Mouse (Mus musculus): ENCODE measurements at regions not wholly inside any gene's neighbourhood (a gene's known extent, or its start where the extent isn't known, plus 50 kb on each side); places are given as distances from the start of the nearest gene placed in this dataset.

DNA sequence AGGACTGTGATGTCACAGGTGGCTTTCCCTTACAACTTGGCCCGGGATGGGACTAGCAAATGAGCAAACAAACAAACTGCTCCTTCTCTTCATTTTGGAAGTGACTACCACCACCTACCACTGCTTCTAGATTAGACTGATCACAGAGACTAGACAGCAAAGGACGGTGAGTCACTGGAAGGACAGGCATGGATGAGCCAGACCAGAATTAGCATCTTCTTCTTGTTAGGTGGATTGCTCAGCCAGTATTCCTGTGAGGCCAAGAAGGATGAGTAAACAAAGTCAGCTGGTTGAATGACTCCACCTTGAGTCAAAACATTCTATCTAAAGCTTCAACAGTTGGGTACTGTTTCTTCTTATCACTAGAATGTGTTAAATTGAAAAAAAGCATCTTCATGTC lies 385.1 kb upstream of the Mon1b start:
- ATAC-seq (ENCODE audit: low TSS enrichment), result peak; percentile 74

DNA sequence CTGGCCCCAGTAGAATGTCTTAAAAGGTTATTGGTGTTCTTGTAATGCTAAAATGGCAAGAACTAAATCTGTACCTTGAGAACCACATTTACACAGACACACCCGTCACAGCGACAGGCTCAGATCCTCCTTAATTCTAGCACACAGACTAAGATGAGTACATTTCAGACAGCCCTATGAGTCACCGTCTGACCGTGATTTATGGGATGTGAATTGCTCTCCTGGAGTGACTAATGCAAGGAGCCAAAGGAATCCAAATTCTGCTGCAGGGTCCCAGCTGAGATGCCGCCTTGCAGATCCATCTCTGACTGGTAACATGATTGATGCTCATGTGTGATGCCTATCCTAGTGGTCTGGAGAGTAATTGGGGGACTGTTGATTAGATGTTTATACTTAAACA lies 381.3 kb upstream of the Mon1b start:
- ATAC-seq (ENCODE audit: low TSS enrichment), result peak; percentile 94

DNA sequence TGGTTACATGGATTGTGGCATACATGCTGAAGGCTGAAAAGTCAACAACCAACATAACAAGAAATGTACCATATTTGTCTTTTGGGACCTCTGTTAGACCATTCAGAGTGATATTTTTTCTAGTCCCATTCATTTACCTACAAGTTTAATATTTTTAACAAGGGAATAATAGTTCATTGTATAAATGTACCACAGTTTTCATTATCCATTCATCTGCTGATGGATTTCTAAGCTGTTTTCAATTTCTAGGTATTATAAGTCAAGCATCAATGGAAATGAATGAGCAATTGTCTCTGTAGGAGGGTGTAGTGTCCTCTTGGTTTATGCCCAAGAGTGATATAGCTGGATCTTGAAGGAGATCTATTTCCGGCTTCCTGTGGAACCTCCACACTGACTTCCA lies 375.9 kb upstream of the Mon1b start:
- no peak for ATAC-seq (ENCODE audit: low TSS enrichment)

DNA sequence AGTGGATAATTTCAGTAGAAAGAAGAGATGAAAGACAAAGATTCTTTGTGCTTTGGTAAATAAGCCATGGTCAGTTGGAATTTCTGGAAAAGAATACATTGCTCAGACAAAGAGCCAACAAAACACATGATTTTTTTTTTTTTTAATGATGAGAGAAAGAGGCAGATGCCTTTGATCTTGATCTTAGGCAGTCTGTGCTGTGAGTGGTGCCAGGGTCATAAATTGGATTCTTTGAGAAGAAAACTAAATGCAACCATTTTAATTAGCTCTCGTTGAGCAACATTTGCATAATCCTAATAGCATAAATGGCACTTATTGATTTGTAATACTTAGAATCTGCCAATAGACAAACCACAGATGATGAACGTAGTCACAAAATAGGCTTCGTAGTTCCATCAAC lies 372.1 kb upstream of the Mon1b start:
- no peak for ATAC-seq (ENCODE audit: low TSS enrichment)

DNA sequence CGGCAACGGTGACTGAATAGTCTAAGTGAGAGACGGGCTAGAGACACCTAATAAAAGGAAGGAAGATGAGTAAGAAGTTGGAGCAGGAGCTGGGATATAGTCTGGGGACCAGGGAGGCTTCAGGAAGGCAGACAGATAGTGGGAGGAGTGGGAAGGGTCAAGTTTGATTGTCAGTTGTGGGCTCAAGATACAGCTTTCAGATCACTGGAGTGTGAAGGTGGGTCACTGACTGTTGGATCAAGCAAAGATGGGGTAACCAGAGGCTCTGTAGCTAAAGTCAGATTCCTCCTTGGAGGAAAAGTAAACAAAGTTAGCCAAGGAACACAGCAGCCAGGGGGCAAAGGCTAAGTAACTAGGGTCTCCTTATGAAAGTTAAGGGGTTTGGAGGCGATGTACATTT lies 364.1 kb upstream of the Mon1b start:
- no peak for ATAC-seq (ENCODE audit: low TSS enrichment)

DNA sequence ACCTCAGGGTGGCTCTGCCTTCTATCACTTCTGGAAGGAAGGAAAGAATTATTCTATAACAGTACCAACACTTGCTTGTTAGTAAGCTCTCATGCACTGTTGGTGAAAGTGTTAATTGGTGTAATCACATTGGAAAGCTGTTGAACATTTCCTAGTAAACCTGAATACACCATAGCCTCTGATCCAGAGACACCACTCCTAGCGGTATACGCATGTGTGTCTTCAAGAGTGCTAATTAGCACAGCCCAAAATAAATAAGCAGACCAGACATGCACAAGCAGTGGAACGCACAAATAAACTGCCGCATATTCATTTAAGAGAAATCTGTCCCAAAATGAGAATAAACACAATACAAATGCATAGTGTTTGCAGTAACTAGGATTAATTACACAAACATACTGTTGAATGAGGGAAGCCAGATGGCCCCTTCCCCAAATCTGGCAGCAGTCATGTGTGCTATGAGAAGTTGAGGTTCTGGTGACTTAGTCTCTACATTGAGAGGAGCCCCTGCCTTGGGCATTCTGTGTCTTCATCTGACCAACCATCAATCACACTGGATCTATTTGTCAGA lies 335.0 kb upstream of the Mon1b start:
- ATAC-seq (ENCODE audit: low TSS enrichment), result no peak

DNA sequence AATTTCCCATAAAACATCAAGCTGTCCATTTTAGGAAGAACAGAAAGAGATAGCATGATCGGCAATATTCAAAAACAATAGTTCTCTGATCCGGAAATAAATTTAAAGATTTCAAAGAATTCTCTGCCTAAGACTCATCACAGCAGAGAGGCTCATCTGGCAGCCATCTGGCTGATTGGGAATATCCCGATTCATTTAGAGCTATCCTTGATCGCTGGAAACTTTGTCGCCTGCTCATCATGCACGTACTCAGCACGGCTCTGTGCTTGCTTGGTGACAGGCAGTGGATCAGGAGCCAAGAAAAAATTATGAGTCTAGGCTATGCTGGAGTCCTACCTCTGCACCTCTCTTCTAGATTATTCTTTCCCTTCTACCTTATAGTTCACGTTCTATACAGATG lies 332.0 kb upstream of the Mon1b start:
- 0 out of 2 replicates have a peak, but pooled peaks have one; percentile 31 for ATAC-seq (ENCODE audit: low TSS enrichment)

DNA sequence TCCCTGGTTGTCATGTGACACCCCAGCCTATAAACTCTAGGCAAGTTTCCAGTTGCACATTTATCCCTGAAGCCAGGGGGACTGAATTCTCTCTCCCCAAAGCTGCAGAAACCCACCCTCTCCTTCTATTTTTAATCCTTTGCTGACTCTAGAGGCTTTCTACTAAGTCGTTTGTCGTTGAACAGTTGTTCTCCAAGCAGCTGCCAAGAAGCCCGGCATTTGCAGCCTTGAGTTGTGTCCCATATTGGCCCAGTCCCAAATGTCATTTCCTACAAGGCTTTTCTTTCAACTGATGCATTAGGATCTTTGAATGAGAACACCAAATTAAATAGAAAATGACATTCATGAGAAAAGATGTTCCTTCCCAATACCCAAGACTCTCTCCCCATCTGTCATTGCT lies 318.2 kb upstream of the Mon1b start:
- no peak for ATAC-seq (ENCODE audit: low TSS enrichment)

DNA sequence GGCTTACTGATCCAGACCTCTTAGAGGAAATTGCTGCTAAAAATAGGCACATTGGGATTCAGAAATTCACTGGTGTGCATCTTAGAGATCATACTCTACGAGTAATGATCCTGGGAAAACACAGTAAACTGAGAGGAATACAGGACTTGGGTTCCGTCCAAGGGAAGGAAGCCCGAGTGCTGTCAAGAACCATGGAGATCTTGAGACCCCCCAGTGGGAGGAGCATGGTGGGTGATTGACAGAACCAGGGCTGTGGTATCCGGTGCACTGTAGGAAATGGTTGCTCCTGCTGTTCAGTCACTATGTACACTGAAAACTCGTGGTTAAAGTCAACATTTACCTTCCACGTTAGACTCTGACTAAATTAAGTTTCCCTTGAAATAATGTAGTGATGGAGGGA lies 303.8 kb upstream of the Mon1b start:
- ATAC-seq (ENCODE audit: low TSS enrichment), result no peak

DNA sequence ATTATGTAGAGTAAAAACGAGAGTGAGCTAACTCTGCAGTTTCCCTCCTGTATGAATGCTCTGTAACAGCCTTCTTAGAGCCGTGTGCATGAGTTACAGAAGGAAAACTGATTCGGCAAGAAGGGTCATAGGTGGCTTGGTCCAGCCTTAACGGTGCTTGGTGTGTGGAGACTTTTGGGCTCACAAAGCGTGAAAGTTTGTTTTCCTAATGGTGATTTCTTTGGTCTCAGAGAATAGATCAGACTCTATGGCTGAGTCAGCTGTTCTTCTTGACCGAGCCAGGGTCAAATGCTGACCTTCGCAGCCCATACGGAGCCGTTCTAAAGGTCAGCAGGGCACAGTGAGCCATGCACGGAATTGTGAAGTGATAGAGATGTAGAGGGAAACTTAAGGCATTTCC lies 294.1 kb upstream of the Mon1b start:
- ATAC-seq (ENCODE audit: low TSS enrichment), result no peak

DNA sequence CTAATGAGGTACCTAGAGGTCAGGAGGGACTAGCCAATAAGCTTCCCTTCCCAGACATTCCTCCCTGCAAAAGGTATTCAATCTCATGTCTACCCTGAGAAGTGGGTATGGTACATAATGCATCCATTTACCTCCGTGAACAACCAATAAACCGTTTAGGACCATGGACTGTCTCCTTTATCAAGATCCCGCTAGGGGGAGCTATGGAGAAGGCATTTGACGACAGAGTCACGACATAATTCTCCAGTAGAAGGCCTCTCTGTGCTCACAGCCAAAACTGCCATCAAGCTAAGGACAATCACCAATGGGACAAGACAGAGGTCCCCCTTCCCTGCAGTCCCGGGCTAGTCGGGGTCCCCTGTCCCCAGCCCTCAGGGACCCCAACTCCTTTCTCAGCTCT lies 273.5 kb upstream of the Mon1b start:
- ATAC-seq (ENCODE audit: low TSS enrichment), result no peak

DNA sequence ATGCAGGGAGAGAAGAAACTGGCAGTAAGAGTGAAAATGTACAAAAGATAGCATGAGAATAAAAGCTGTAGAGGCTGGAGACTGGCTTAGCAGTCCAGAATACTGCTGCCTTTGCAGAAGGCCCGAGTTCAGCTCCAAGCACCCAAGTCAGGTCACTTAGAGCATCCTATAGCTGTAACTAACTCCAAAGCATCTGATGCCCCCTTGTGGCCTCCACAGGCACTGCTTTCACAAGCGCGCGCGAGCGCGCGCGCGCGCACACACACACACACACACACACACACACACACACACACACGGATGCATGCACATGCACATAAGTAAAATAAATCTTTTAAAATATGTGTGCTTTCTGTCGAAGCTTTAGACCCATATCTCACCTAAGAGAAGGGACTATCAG lies 271.2 kb upstream of the Mon1b start:
- no peak for ATAC-seq (ENCODE audit: low TSS enrichment)

DNA sequence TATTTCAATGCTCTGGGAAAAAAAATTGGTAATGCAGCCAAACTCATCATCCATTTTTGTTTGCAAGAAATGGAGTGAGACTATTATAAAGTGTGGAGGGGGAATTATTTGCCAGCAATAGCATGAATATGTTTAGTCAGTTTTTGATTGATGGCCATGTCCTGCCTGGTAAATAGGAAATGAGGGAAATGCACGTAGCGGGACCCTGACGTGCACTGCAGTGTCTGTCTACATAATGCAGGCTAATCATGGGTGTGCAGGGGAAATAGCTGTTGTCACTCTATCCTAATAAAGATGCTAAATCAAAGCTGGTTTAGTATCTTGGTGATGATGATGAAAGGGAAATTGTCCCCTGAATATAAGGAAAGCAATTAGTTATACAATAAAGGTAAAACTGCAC lies 251.9 kb upstream of the Mon1b start:
- no peak for ATAC-seq (ENCODE audit: low TSS enrichment)

DNA sequence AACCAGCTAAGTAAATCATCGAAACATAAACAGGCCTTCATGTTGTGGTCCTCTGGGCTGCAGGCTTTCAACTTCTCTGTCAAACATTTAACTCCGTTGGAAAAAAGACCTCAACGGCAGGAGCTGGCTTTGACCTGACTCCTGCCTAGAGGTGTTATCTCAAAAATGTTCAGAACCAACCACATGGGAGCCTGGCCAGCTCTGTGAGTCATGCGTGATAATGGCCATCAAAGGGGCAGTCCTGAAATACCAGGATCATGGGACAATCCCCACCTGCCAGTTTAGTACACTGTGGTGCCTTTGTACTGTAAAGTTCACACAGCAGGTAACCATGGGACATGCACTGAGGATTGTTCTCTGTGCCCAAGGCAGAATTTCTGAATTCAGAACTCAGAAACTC lies 251.4 kb upstream of the Mon1b start:
- no peak for ATAC-seq (ENCODE audit: low TSS enrichment)

DNA sequence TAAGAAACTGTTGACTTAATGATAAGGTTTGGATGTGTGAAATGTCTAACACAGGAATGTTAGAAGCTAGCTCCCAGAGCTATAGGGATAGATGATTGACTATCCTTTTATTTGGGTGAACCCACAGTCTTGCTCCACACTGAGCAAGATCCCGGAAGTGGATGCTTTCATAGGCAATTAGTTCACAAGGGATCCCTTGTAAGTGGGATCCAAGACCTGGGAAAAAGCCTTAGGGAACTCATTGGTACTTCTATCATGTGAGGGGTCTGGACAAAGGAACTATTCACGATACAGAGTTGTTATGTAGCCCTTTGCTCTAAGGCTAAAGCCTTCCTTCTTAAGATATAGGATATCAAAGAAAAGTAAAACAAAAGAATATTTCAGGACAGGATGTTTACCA lies 245.9 kb upstream of the Mon1b start:
- no peak for ATAC-seq (ENCODE audit: low TSS enrichment)

DNA sequence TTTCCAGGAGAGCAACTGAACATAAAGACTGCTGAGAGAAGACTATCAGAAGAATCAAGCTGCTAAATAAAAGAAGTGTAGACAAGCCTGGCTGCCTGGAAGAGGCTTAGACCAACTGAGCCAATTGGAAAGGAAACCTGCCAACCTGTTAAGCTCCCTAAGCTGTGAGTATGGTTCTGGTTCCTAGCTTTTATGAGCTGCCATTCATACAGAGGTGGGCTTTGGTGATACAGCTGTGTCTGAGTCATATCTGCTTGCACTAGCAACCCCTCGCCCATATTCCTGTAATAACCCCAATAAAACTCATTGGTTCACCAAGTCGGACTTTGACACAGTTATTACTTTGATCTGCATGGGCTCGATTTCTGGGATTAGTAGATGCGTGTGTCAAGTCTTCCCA lies 245.3 kb upstream of the Mon1b start:
- ATAC-seq (ENCODE audit: low TSS enrichment), result no peak

DNA sequence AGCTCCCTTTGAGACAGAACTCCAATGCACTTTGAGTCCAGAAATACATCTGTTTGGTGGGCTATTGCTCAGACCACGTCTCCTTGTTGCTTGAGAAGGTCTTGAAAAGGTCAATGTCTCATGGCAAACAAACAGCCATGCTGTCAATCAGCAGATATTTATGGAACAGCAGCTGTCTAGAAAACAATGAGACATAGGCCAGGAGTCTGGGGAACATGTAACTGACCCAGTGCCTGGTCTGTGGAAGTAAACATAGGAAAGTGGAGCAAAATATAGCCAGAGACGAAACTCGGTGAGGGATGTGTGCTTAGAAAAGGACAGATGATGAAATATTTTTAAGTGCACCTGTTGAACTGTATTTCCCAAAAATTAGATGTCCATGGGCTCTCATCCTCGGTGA lies 241.1 kb upstream of the Mon1b start:
- ATAC-seq (ENCODE audit: low TSS enrichment), result no peak

DNA sequence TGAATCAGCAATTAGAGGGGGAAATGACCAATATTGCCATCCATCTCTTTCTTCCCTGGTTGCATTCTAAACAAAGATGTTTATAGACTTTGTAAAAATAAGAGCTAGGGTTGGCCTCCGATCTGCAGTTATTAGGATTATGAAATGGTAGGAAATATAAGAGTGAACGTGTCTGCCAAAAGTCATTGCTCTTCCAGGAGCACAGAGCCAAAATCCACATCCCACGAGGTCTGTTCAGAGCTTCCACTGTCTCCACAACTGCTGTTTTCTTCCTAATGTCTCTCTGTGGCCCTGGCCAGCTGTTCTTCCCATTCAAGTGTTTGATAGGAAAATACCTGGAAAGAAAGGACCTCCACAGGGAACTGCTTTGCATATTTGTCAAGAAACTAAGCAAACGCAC lies 230.2 kb upstream of the Mon1b start:
- ATAC-seq (ENCODE audit: low TSS enrichment), result no peak

DNA sequence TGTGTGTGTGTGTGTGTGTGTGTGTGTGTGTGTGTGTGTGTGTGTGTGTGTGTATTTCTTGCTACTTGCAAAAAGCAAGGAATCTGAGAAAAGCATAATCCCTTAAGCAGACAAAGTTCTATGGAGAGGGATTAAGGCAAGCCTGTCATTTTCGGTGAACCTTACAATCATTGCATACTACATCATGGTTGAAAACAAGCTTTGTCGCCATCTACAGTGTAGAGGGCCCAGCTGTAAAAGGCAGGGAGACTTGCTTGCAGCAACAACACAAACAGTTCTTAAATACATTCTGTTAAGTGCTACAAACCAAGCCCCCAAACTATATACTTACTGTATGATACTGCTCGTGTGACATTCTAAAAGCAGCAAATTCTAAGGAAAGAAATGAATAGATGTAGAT lies 216.0 kb upstream of the Mon1b start:
- ATAC-seq (ENCODE audit: low TSS enrichment), result peak; percentile 76; the same call in 1 of the 2 replicates

DNA sequence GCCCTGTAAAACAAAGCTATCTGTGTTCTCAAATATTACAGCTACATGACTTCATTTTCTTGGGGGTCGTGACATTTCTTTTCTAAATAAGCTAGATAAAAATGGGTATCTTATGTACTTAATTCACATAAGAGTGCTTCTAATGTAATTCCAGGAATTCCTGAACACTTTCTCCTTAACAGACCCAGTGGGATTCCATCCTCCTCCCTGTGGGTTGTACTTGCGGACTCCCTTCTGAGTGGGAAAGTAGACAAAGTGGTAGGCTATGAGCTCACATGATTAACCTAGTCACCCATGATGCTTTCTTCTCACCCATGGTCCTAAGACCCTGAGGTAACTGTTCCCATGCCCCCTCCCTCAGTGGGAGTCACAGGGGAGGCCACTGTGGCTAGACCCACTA lies 212.7 kb upstream of the Mon1b start:
- no peak for ATAC-seq (ENCODE audit: low TSS enrichment)

DNA sequence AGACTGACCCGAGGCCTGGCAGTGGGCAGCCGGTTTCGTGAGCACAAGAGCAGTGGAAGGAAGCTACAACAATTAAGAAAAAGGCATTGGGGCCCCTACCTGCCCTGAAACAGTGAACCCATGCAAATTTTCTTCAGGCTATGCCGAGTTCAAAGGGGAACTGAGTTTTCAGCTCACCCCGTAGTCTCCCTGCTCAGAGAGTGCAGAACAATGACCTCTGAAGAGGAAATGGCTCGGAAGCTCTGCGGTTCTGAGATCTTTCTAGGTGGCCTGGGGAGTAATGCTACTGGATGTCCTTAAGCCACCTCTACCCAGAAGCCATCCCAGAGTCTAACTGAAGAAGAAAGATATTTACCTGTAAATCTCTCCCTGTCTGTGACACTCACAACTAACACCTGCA lies 196.3 kb upstream of the Mon1b start:
- ATAC-seq (ENCODE audit: low TSS enrichment), result no peak

DNA sequence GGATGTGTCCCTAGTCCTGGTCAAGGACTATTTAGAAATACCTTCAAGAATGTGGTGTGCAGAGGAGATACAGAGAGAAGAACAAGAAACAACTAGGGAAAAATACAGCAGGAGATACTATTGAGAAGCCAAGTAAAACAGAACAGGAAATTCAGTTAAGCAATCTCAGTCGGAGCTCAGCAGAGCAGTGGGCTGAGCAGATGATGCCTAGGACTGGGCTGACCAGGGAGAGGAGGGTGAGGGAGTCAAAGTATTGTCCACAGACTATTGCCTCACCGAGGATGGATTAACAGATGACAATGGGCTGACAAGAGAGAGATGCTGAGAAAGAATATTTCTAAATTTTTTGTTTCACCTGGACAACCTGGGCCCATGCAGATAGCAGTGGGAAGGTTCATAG lies 181.4 kb upstream of the Mon1b start:
- ATAC-seq (ENCODE audit: low TSS enrichment), result no peak

DNA sequence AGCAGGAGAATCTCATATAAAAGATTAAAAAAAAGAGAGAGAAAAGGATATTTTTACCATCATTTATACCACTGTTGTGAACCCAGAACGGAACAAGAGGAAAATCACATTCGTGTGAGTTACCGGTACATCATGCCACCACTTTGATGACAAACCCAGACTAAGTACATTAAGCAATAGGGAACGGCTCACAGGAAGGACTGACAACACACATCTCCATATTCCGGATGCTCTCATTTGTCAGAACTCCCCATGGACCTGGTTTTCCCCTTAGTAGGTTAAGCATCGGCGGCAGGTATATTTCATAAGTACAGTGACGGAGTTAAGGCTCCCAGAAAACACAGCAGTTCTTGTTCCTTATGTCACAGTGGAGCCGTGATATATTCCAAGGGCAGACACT lies 170.8 kb upstream of the Mon1b start:
- peak; percentile 23; the same call in 1 of the 2 replicates for ATAC-seq (ENCODE audit: low TSS enrichment)

DNA sequence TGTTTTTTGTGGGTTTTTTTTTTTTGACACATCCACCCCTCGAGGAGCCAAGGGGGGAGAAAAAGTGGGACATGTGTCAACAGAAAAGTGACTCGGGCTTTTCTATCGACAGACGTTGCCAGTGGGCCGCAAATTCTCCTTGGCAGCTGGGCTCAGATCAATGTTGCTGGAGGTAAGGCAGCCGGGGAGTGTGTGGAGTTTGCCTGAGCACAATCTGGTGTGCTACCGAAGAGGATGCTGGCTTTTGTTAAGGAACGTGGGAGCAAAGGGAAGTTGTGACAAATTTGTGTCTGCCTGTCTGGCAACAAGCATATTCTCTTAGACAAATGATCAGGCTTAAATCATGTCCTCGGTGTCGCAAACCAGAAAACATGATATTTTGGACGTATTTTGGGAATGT lies 170.2 kb upstream of the Mon1b start:
- ATAC-seq (ENCODE audit: low TSS enrichment), result peak; percentile 93

DNA sequence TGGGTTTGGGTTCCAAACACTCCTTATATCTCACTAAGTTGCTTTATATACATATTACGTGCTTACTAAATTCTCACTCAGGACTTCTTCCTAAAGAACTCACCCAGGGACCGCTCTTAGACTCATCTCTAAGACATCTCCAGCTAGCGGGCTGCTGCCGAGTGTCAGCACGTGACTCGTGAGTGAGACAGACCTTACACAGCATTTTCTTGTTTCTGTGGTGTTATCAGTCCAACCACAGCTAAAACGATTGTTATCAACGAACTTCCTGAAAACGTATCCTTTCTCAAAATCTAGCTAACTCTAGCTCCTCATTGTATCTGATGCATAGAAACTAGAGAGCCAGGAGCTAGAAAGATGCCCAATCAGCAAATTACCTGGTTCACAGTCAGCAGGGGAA lies 168.7 kb upstream of the Mon1b start:
- no peak for ATAC-seq (ENCODE audit: low TSS enrichment)

Measured in frontal cortex, adult (tissue).